Mouse (Mus musculus): ENCODE measurements at regions not wholly inside any gene's neighbourhood (a gene's known extent, or its start where the extent isn't known, plus 50 kb on each side); places are given as distances from the start of the nearest gene placed in this dataset.

- DNase-seq, result peak; percentile 87
These were observed 272.8 kb upstream of the Zmiz1 start for GRCm38 (mm10) chr14:25185959-25186771.

- DNase-seq, result peak; percentile 65 to 72
These were observed 271.3 kb upstream of the Zmiz1 start for GRCm38 (mm10) chr14:25187715-25188114.

- DNase-seq, result no peak
These were observed 269.7 kb upstream of the Zmiz1 start for GRCm38 (mm10) chr14:25189256-25189655.

GRCm38 (mm10) chr14:25190680-25191270 lies 268.2 kb upstream of the Zmiz1 start:
- DNase-seq, result peak; percentile 56 to 70

- no peak for DNase-seq
These were observed 262.2 kb upstream of the Zmiz1 start for GRCm38 (mm10) chr14:25196820-25197219.

GRCm38 (mm10) chr14:25199900-25200299 lies 259.1 kb upstream of the Zmiz1 start:
- peak; percentile 76 to 77 for DNase-seq

- DNase-seq, result no peak
These were observed 258.3 kb upstream of the Zmiz1 start for GRCm38 (mm10) chr14:25200656-25201179.

GRCm38 (mm10) chr14:25202312-25202711 lies 256.7 kb upstream of the Zmiz1 start:
- peak; percentile 60 to 67 for DNase-seq

GRCm38 (mm10) chr14:25204091-25204490 lies 254.9 kb upstream of the Zmiz1 start:
- DNase-seq, result peak in 1 of 2 experiments; percentile 30

GRCm38 (mm10) chr14:25206855-25207254 lies 252.1 kb upstream of the Zmiz1 start:
- no peak for DNase-seq

GRCm38 (mm10) chr14:25207422-25207821 lies 251.6 kb upstream of the Zmiz1 start:
- DNase-seq, result no peak

- no peak for DNase-seq
These were observed 250.5 kb upstream of the Zmiz1 start for GRCm38 (mm10) chr14:25208221-25209056.

- no peak for DNase-seq
These were observed 245.9 kb upstream of the Zmiz1 start for GRCm38 (mm10) chr14:25213056-25213455.

GRCm38 (mm10) chr14:25223091-25223490 lies 235.9 kb upstream of the Zmiz1 start:
- DNase-seq, result peak in 1 of 2 experiments; percentile 40

GRCm38 (mm10) chr14:25225214-25225613 lies 233.8 kb upstream of the Zmiz1 start:
- peak; percentile 63 to 71 for DNase-seq

- DNase-seq, result peak; percentile 95 to 98
These were observed 232.7 kb upstream of the Zmiz1 start for GRCm38 (mm10) chr14:25226155-25226839.

GRCm38 (mm10) chr14:25226840-25227506 lies 232.0 kb upstream of the Zmiz1 start:
- DNase-seq, result peak; percentile 55 to 63

GRCm38 (mm10) chr14:25228321-25229047 lies 230.5 kb upstream of the Zmiz1 start:
- DNase-seq, result no peak

GRCm38 (mm10) chr14:25229569-25229968 lies 229.4 kb upstream of the Zmiz1 start:
- peak; percentile 70 to 74 for DNase-seq

GRCm38 (mm10) chr14:25231881-25232280 lies 227.1 kb upstream of the Zmiz1 start:
- peak; percentile 69 to 70 for DNase-seq

- peak; percentile 75 to 79 for DNase-seq
These were observed 222.5 kb upstream of the Zmiz1 start for GRCm38 (mm10) chr14:25236421-25236973.
